ENCODE assay signal across 29 mouse cellular contexts in genomic region chr3:128856515-128856914, GRCm38 (mm10).
DNase-seq lines count a peak whose midpoint lies in the region; ATAC-seq and TF ChIP-seq lines count a peak whose summit lies in the region.
"Had no signal": no experiment of that assay in that cellular context is flagged by ENCODE, and none has a peak within 500 bp of the region (broad histone marks: within the 10 kb centered on the region; RNA-seq: fewer than 3 reads in every experiment).

No protein-coding gene starts in this region.

- peak; percentile 80 for DNase-seq in midbrain, embryonic 11.5 days (ENCODE audit: low spot score, missing footprints)
- DNase-seq in midbrain, embryonic 10.5 days (ENCODE audit: low spot score), result no peak
- peak; percentile 31 for DNase-seq in brain, embryonic 14.5 days (ENCODE audit: low read depth)
- DNase-seq in embryo, embryonic 11 days, result peak; percentile 42
- DNase-seq in limb, embryonic 10.5 days (ENCODE audit: low spot score), result peak; percentile 30
- DNase-seq in urinary bladder, postnatal 25 days (ENCODE audit: low spot score), result no peak
- DNase-seq: adrenal gland, postnatal 36 days; B cell, adult 2 months; cerebellum, adult 11-12 months; cerebellum, postnatal 14 days; heart, adult 11 months; kidney, adult 18-20 months; liver, postnatal 0 days; thymus, adult 18-20 months; thymus, postnatal 36 days had no signal

- no peaks in the 10 kb centered on the region for H3K4me1 ChIP-seq in midbrain, embryonic 11.5 days (ENCODE audit: control insufficient read depth, insufficient read depth, low read length)
- no peaks in the 10 kb centered on the region for H3K4me1 ChIP-seq in midbrain, embryonic 10.5 days
- 0 out of 2 replicates have a peak, but pooled peaks cover 2% of the 10 kb centered on the region for H3K4me1 ChIP-seq in limb, embryonic 10.5 days
- H3K4me1 ChIP-seq: forebrain, embryonic 13.5 days; limb, embryonic 12.5 days; neural tube, embryonic 13.5 days had no signal

- no peaks in the 10 kb centered on the region for H3K9me3 ChIP-seq in midbrain, embryonic 11.5 days (ENCODE audit: control insufficient read depth, low read length)
- H3K9me3 ChIP-seq in midbrain, embryonic 10.5 days (replicated peaks), result no peaks in the 10 kb centered on the region
- no peaks in the 10 kb centered on the region for H3K9me3 ChIP-seq in limb, embryonic 10.5 days (replicated peaks)
- H3K9me3 ChIP-seq: embryonic facial prominence, embryonic 13.5 days; forebrain, embryonic 13.5 days; limb, embryonic 12.5 days; neural tube, embryonic 13.5 days had no signal

- ATAC-seq in midbrain, embryonic 11.5 days (ENCODE audit: low FRiP score), result no peak
- no peak for ATAC-seq in megakaryocyte-erythroid progenitor cell, adult 5-6 weeks (replicated peaks; ENCODE audit: low FRiP score, low TSS enrichment, poor library complexity, severe bottlenecking)
- ATAC-seq: forebrain, embryonic 13.5 days; inflammation-experienced regulatory T-cells, adult 6 months; liver, postnatal 0 days; lung, postnatal 0 days; Patski had no signal

- no peak overlapping the region for H3K27ac ChIP-seq in midbrain, embryonic 11.5 days (ENCODE audit: low read depth, low read length)
- no peak overlapping the region for H3K27ac ChIP-seq in midbrain, embryonic 10.5 days (replicated peaks)
- no peak overlapping the region for H3K27ac ChIP-seq in limb, embryonic 10.5 days
- H3K27ac ChIP-seq: embryonic facial prominence, embryonic 13.5 days; forebrain, embryonic 13.5 days; hindbrain, embryonic 14.5 days; limb, embryonic 12.5 days; macrophage; neural tube, embryonic 13.5 days had no signal

- H3K9ac ChIP-seq in midbrain, embryonic 11.5 days (ENCODE audit: low read length), result no peak overlapping the region
- H3K9ac ChIP-seq: embryonic facial prominence, embryonic 13.5 days; forebrain, embryonic 13.5 days; hindbrain, embryonic 14.5 days; limb, embryonic 12.5 days; liver, postnatal 0 days; neural tube, embryonic 13.5 days had no signal

- H3K36me3 ChIP-seq in midbrain, embryonic 11.5 days (ENCODE audit: control insufficient read depth, insufficient read depth, low read length), result no peaks in the 10 kb centered on the region
- no peaks in the 10 kb centered on the region for H3K36me3 ChIP-seq in midbrain, embryonic 10.5 days
- no peaks in the 10 kb centered on the region for H3K36me3 ChIP-seq in limb, embryonic 10.5 days
- H3K36me3 ChIP-seq: embryonic facial prominence, embryonic 13.5 days; G1E; limb, embryonic 12.5 days; neural tube, embryonic 13.5 days had no signal

- 79% methylated on average over 5 of the region's 5 CpGs for WGBS in midbrain, embryonic 11.5 days
- 81% methylated on average over 5 of the region's 5 CpGs for WGBS in midbrain, embryonic 10.5 days
- WGBS in limb, embryonic 10.5 days, result 61% methylated on average over 5 of the region's 5 CpGs

- no peak overlapping the region for H3K4me2 ChIP-seq in midbrain, embryonic 11.5 days
- H3K4me2 ChIP-seq: embryonic facial prominence, embryonic 13.5 days; forebrain, embryonic 13.5 days; heart, embryonic 11.5 days; hindbrain, embryonic 14.5 days; limb, embryonic 12.5 days; liver, embryonic 11.5 days; neural tube, embryonic 13.5 days had no signal

- TF ChIP-seq POLR2A in brain, embryonic 14.5 days (IDR thresholded peaks at IDR 0.05; ENCODE audit: borderline replicate concordance, extremely low read depth, insufficient read depth, insufficient read length, poor library complexity, severe bottlenecking), result no peak

- H3K4me3 ChIP-seq in midbrain, embryonic 11.5 days (ENCODE audit: low read depth, low read length), result no peak overlapping the region
- no peak overlapping the region for H3K4me3 ChIP-seq in midbrain, embryonic 10.5 days
- no peak overlapping the region for H3K4me3 ChIP-seq in limb, embryonic 10.5 days
- H3K4me3 ChIP-seq: embryonic facial prominence, embryonic 13.5 days; forebrain, embryonic 13.5 days; limb, embryonic 12.5 days; neural tube, embryonic 13.5 days had no signal

- TF ChIP-seq CTCF in brain, embryonic 14.5 days (IDR thresholded peaks at IDR 0.05; ENCODE audit: borderline replicate concordance, extremely low read depth, insufficient read depth, insufficient read length), result no peak

- no peaks in the 10 kb centered on the region for H3K27me3 ChIP-seq in midbrain, embryonic 11.5 days (ENCODE audit: control insufficient read depth, insufficient read depth, low read length)
- H3K27me3 ChIP-seq in midbrain, embryonic 10.5 days (ENCODE audit: low read depth, poor library complexity, severe bottlenecking), result no peaks in the 10 kb centered on the region
- no peaks in the 10 kb centered on the region for H3K27me3 ChIP-seq in limb, embryonic 10.5 days (ENCODE audit: low read depth, poor library complexity, severe bottlenecking)
- H3K27me3 ChIP-seq: CH12.LX; embryonic facial prominence, embryonic 13.5 days; forebrain, embryonic 13.5 days; limb, embryonic 12.5 days; neural tube, embryonic 13.5 days; Patski had no signal

Comparison
In these comparisons a context has a peak if more than half of its experiments do, and no peak if none do; other contexts are left out.
1. DNase-seq: peak in midbrain, embryonic 11.5 days (single experiment), brain, embryonic 14.5 days (single experiment), embryo, embryonic 11 days (single experiment) and limb, embryonic 10.5 days (single experiment); none in midbrain, embryonic 10.5 days (single experiment) and urinary bladder, postnatal 25 days (single experiment).